Mouse (Mus musculus): ENCODE data around the gene Pkp4.

- TF ChIP-seq POLR2A (IDR thresholded peaks at IDR 0.05; ENCODE audit: low read depth, low read length), result no peak
- no peak for TF ChIP-seq CTCF (IDR thresholded peaks at IDR 0.05; ENCODE audit: extremely low read depth, insufficient read depth, insufficient read length, insufficient replicate concordance)
Measured at GRCm38 (mm10) chr2:59266428-59266827, 105.8 kb downstream of the Pkp4 start.

Data from spleen, adult 2 months (tissue).